Mouse (Mus musculus) testis, adult 2 months (tissue): ENCODE measurements around the gene Dnajc12.

Experiments used
- CTCF ChIP-seq: fragments of 200-500 bp; IDR thresholded peaks from 2 replicates; pipeline ENCODE4 v1.5.1; 2012; ENCODE audit warnings: low read depth, mild to moderate bottlenecking, inconsistent platforms, low read length, moderate library complexity; ENCODE audit not compliant: control insufficient read depth, insufficient read depth, insufficient replicate concordance
- POLR2A ChIP-seq: fragments of 200-500 bp; IDR thresholded peaks from 2 replicates; pipeline ENCODE4 v1.6.1; 2012; ENCODE audit warnings: low read depth, mild to moderate bottlenecking, inconsistent platforms, low read length, moderate library complexity; ENCODE audit not compliant: control insufficient read depth

- TF ChIP-seq POLR2A, result no peak
- TF ChIP-seq CTCF, result no peak
These were observed 42.2 kb downstream of the Dnajc12 start for GRCm38 (mm10) chr10:63424475-63424814.
